Mouse (Mus musculus) gastrocnemius, adult 8-10 months (tissue): ENCODE results near the gene Rell1. TPM values are rescaled to one million over a fixed set of nuclear protein-coding genes. Genes with fewer than 3 reads are reported as not detected.
"Not testable (repeated sequence)": the region's sequence is repeated elsewhere in the genome, so short reads cannot be mapped to it uniquely, and the experiment has no call there.

Source experiments
- DNase-seq, 2 experiments: peaks; one replicate each; pipeline ENCODE4 v3.0.0; 2022; ENCODE audit warnings: low spot score in 2 of 2
- total RNA-seq, 4 experiments: library from RNA; stranded (reverse); gene quantifications; 2 replicates each; pipeline ENCODE4 v1.2.4; 2022

Gene Rell1
- total RNA-seq, 4 experiments from 2014 or later: 9.9 to 11.8 (median 11.0) TPM

DNA sequence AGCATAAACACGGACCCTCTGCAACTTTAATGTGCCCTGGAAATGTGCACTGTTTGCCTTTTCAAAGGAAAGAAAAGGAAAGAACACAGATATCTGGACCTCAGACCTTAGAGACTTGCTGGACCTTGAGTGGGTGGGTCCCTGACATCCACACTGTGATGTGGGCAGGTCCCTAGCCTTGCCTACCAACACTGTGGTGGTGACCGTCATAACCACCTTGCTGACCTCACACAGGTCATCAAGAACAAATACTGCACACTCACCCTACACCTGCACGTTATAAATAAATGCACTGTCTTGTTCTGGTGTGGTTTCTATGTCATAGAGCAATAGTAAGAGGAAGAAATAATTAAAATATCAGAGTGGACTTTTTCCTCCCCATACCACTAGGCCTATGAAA, 65.4 kb downstream of the Rell1 start:
- no peak for DNase-seq

- no peak for DNase-seq
Observed at GRCm38 (mm10) chr5:63897820-63898110, 70.9 kb downstream of the Rell1 start.

DNA sequence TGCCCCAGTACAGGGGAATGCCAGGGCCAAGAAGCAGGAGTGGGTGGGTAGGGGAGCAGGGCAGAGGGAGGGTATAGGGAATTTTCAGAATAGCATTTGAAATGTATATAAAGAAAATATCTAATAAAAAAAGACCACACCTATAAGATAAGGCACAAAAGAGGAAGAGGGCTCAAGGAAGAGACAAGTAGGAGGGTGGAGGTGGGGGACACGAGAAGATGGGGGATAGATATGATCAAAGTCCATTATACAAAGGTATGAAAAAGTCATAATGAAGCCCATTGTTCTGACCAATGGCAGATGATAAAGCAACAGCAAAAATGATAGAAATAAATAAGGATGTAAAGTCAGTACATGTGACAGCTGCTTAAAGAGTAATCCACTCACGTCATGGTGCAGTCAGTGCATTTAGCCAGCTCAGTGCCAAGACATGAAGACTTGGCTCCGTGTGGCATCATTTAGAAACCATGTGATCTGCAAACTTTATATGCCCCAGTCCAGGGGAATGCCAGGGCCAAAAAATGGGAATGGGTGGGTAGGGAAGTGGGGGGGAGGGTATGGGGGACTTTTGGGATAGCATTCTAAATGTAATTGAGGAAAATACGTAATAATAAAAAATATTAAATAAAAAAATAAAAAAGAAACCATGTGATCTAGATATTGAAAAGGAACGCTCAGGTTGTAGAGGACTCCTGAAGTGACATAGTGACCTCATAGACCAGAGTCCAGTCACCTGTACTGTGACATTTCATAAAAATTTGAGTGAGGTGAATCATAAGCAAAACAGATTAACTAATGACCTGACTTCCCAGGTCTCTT, 71.5 kb downstream of the Rell1 start:
- DNase-seq: not testable (repeated sequence)

- DNase-seq: no peak
Observed at GRCm38 (mm10) chr5:63891912-63892311, 76.8 kb downstream of the Rell1 start.

GRCm38 (mm10) chr5:63891241-63891640, 77.5 kb downstream of the Rell1 start:
- DNase-seq: no peak

DNA sequence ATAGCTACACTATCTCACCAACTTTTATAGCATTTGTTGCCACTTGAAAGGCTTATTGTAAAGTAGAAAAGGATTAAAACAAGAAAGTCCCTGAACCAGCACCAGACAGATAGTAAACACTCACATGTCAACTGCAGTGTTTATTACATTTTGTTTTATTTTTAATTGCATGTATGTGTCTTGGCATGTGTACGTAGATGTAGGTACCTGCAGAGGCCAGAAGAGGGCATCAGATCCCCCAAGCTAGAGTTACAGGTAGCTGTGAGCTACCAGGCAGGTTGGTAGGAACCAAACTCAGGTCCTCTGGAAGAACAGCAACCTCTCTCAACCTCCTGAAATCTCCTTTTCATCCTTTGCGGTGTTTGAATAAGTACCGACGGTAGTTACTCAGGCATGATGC, 81.6 kb downstream of the Rell1 start:
- DNase-seq: no peak

GRCm38 (mm10) chr5:63886709-63887108, 82.0 kb downstream of the Rell1 start:
- DNase-seq: no peak

DNA sequence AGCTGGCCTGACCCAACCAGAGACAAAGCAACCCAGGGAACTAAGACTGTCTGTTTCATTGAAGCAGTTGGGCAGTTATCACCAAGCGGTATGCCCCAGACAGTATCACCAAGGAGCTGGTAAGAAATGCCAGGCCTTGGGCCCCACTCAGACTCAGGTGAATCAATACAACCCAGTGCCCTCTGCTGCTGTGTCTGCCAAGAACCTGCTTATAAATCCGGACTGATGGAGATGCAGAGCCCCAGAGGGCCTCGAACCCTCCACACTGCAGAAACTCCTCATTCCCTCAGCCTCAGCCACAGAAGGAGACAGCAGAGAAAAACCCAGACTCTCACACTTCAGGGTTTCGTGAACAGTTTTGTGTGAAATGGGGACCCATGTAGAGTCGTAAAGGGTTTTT, 82.4 kb downstream of the Rell1 start:
- DNase-seq: no peak

DNA sequence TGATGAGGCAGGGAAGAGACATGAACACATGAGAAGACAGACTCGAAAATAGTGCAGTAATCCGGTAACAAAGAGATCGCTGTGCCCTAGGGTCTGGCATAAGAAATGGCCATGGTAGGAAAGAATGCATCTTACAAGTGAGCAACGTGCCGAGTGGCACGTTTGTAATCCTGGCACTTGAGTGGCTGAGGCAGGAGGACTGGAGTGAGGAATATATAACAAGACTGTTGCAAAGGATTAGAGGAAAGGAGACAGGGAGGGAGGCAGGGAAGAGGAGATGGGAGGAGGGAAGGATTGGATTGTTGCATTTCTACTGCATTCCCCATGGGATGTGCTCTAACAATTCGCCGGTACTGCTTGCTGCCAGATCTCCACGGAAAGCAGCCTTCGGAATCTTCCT, 89.7 kb downstream of the Rell1 start:
- DNase-seq: no peak

DNA sequence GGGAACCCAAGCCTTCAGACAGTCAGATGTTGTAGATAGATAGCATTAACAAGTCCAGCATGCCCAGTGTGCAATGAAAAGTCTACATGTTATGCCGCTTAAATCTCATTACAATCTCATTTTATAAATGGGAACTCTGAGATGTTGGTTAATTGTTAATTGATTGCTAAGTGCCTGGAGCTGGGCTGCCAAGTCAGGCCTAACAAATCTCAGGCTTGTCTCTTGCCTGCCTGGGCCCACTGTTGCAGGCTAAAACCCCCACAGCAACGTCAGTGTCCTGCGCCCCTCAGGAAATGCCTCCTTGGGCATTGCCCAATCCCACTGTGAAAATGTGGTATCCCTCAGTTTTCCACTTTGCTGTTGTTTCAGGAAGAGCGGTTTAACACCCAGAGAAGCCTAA, 92.6 kb downstream of the Rell1 start:
- no peak for DNase-seq

DNA sequence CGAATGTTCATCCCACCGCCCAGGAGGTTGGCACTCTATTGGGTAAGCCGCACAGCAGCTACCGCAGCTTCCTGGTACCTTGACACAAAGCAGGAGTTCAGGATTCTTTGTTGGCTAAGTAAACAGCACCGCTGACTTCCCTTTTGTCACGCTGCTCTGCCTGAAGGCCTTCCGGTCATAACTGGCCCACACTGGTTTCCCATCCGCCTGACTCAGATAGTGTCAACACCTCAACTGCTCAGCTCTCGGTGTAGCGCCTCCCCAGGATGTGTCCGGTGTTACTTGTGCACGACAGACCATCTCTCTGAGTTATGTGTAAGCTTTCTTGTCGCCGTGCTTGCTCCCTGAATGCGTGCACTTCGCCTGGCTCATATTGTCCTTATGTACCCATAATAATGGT, 93.8 kb downstream of the Rell1 start:
- no peak for DNase-seq

GRCm38 (mm10) chr5:63872176-63872932, 96.3 kb downstream of the Rell1 start:
- DNase-seq: no peak

DNA sequence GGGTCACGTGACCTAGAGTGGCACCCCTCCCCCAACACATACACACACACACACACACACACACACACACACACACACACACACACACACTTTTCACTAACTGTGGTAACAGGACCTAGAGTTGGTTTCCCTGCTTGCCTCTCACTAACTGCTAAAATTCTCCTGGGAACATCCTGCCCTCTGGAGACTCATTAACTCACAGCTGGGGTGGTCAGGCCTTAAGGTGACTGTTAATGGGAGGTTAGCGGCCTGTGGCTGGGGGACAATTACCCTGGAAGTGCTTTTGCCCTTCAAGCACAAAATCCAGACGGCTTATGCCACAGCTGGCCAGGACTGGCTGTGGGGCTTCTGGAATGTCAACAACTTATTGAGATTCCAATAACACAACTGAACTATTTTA, 101.3 kb downstream of the Rell1 start:
- no peak for DNase-seq

DNA sequence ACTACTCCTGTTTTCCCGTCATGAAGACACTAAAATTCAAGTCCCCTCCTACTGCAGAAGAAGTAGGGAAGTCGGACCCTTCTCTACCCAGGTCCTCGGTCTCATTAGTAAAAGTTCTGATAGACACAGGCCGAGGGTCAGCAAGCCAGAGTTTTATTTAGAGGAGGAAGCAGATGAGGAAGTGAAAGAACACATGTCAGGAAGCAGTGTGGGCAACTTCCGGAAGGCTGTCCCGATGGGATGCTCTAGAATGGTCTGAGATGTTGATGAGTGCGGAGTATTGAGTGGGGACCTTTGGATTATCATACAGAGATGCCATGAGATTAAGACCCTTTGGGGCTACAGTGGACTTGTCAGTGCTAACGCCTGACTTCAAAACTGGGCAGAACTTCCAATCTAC, 109.8 kb downstream of the Rell1 start:
- no peak for DNase-seq

Other genes with a start within 250 kb of the Rell1 start
- 10 to 100 TPM; 13.8 to 20.0 (median 14.3) TPM for gene 0610040J01Rik, start 156.5 kb downstream of the Rell1 start, total RNA-seq
- gene Pgm2, start 124.1 kb upstream of the Rell1 start, total RNA-seq: 1 to 10 TPM in 3 of 4 experiments, under 1 TPM in 1; 0.97 to 2.4 (median 1.4) TPM
- 100 to 1,000 TPM in 1 of 4 experiments, 10 to 100 TPM in 3; 52.4 to 135 (median 62.0) TPM for gene Tbc1d1, start 187.4 kb upstream of the Rell1 start, total RNA-seq